Mouse (Mus musculus): Measurements from ENCODE around the gene 1700031F05Rik.
"Not testable (repeated sequence)": the region's sequence is repeated elsewhere in the genome, so short reads cannot be mapped to it uniquely, and the experiment has no call there.

Gene 1700031F05Rik

GRCm38 (mm10) chrX:102867871-102868270, at the start of gene 1700031F05Rik:
Gene 1700031F05Rik (minus strand): TSS chrX:102867971.
- DNase-seq (ENCODE audit: low spot score), result no peak

DNA sequence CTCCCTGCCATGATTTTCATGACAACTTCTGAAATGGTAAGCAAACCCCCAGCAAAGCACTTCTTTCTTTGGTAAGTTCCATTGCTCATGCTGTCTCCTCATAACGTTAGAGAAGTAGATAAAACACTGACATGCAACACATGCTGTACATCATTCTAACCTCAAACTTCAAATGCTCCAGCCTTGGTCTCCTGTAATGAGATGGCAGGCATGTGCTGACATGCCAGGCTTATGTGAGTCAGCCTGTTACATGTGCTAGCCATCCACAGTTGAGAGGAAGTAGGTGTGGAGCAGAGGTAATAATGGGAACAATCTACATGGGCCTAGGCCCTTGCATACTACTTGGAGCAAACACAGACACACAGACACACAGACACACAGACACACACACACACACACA, 47.1 kb upstream of the 1700031F05Rik start:
- DNase-seq (ENCODE audit: low spot score), result not testable (repeated sequence)

DNA sequence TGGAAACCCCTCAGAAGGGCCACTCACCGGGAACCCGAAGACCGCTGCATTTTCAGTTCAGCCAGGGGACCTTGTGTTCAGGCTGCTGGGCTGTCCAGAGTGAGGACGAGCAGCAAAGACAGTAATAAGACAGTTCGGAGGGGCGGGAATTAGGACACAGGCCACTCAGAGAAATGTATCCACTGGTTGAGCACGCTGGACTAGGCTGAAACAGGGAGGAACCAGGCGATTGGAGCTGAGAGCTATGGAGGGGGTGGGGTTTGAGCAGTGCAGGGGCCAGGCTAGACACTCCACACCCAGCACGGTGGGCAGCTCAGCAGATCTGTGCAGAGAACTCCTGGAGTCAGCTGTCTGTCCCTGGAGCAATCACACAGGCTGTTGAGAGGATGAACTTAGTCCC, 40.8 kb upstream of the 1700031F05Rik start, which contains the start of the genes Dmrtc1a and 1700011M02Rik:
Dmrtc1a (minus strand) TSS at position 101 of the 400 bp plus-strand sequence.
1700011M02Rik (plus strand) TSS at position 319 of the 400 bp plus-strand sequence.
- DNase-seq (ENCODE audit: low spot score), result not testable (repeated sequence)

- DNase-seq (ENCODE audit: low spot score), result not testable (repeated sequence)
These were observed 13.3 kb downstream of the 1700031F05Rik start, which contains the start of gene Dmrtc1c2 for GRCm38 (mm10) chrX:102854516-102854915. Gene Dmrtc1c2 (minus strand): TSS chrX:102854616.

DNA sequence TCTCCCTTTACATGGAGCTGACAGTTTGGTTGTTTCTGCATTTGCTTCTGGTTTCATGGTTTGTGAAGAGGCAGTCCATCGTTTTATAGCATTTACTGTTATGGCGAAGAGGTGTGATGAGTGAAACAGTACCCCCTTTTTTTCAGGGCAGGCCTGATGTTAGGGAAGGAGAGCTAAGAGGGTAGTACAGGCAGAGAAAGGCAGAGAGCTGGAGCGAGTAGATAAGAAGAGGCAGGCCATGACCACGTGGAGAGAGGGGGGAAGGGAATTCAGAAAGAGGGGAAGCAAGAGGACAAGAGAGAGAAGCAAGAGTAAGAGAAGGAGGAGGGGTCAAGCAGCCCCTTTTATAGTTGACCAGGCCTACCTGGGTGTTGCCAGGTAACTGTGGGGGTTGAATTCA, 55.5 kb downstream of the 1700031F05Rik start:
- no peak for DNase-seq (ENCODE audit: low spot score)

Data from retina, embryonic 14.5 days (tissue).